Mouse (Mus musculus) heart, embryonic 12.5 days (tissue): ENCODE measurements around the gene Vmn2r111. TPM values are rescaled to one million over a fixed set of nuclear protein-coding genes. Genes with fewer than 3 reads are reported as not detected.
"Not testable (repeated sequence)": the region's sequence is repeated elsewhere in the genome, so short reads cannot be mapped to it uniquely, and the experiment has no call there.

ENCODE experiments used
- ATAC-seq: fragments of 200-750 bp; cut with Nextera tagmentation; 2 replicates; pipeline ENCODE4 v1.8.0; 2017; ENCODE audit warnings: moderate TSS enrichment, moderate library complexity; ENCODE audit not compliant: insufficient number of reproducible peaks, low FRiP score
- H3K27ac ChIP-seq: fragments of 300-500 bp; sonication (generic); 2 replicates; pipeline ENCODE4 v1.5.1; 2016; ENCODE audit warnings: mild to moderate bottlenecking, moderate library complexity; ENCODE audit not compliant: poor library complexity, severe bottlenecking
- H3K27me3 ChIP-seq: fragments of 300-500 bp; sonication (generic); replicated peaks from 2 replicates; pipeline ENCODE4 v1.6.1; 2016; ENCODE audit warnings: mild to moderate bottlenecking, moderate library complexity
- H3K36me3 ChIP-seq: fragments of 300-500 bp; sonication (generic); 2 replicates; pipeline ENCODE4 v1.6.1; 2016; ENCODE audit warnings: mild to moderate bottlenecking, moderate library complexity
- H3K4me1 ChIP-seq: fragments of 300-500 bp; sonication (generic); replicated peaks from 2 replicates; pipeline ENCODE4 v1.6.1; 2016; ENCODE audit warnings: mild to moderate bottlenecking
- H3K4me2 ChIP-seq: fragments of 300-500 bp; sonication (generic); 2 replicates; pipeline ENCODE4 v1.6.1; 2016; ENCODE audit warnings: mild to moderate bottlenecking, moderate library complexity
- H3K4me3 ChIP-seq: fragments of 300-500 bp; sonication (generic); 2 replicates; pipeline ENCODE4 v1.5.1; 2016; ENCODE audit warnings: mild to moderate bottlenecking
- H3K9ac ChIP-seq: fragments of 300-500 bp; sonication (generic); 2 replicates; pipeline ENCODE4 v1.6.1; 2016; ENCODE audit warnings: mild to moderate bottlenecking, moderate library complexity
- H3K9me3 ChIP-seq: fragments of 300-500 bp; sonication (generic); replicated peaks from 2 replicates; pipeline ENCODE4 v1.6.1; 2016; ENCODE audit warnings: mild to moderate bottlenecking, moderate library complexity
- WGBS: fragments of 180-500 bp; shearing (Covaris S2); methylation state at CpG from one replicate; pipeline ENCODE4 v1.1.7; 2016; 5-methylcytosine and 5-hydroxymethylcytosine counted together
- polyA plus RNA-seq: library from polyadenylated mRNA; unstranded; fragments of >200 nt; fragmentation: Nextera tagmentation; extraction: Ambion mirVana; gene quantifications from 2 replicates; pipeline ENCODE4 v1.2.1, GENCODE M21; 2016

Vmn2r111 gene
- polyA plus RNA-seq = not detected in 2 replicates

DNA sequence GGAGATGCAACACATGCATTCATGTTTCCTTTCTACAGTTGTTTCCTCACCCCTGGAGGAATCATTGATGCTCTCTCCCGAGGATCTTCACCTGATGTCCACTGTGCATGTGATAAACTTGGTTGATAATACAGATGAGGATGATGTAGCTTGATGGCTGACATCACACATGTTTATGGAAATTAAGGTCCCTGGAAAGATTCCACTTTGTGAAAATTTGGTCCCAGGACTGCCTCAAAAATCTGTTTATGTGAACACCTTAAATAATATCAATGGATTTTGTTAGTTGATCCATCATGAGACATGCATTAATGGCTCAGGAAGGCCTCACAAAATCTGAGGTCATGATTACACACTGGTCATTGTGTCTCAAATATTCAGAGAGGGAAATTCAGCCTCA is at the start of gene Vmn2r111:
Gene Vmn2r111 (minus strand): TSS at position 101 of the 400 bp plus-strand sequence.
- not testable (repeated sequence) for H3K27me3 ChIP-seq, H3K27ac ChIP-seq, ATAC-seq, H3K4me2 ChIP-seq, H3K9me3 ChIP-seq, H3K4me3 ChIP-seq, H3K9ac ChIP-seq, H3K36me3 ChIP-seq, H3K4me1 ChIP-seq
- 43% methylated on average over 1 of the region's 1 CpGs for WGBS

DNA sequence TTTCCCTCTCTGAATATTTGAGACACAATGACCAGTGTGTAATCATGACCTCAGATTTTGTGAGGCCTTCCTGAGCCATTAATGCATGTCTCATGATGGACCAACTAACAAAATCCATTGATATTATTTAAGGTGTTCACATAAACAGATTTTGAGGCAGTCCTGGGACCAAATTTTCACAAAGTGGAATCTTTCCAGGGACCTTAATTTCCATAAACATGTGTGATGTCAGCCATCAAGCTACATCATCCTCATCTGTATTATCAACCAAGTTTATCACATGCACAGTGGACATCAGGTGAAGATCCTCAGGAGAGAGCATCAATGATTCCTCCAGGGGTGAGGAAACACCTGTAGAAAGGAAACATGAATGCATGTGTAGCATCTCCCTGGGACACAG is 27.4 kb upstream of the Vmn2r111 start, which contains the start of gene Vmn2r112:
Gene Vmn2r112 (plus strand): TSS at position 301 of the 400 bp plus-strand sequence.
- H3K4me3 ChIP-seq, H3K4me2 ChIP-seq, H3K4me1 ChIP-seq, H3K27me3 ChIP-seq, H3K36me3 ChIP-seq, H3K9ac ChIP-seq, ATAC-seq, H3K27ac ChIP-seq, H3K9me3 ChIP-seq: not testable (repeated sequence)

DNA sequence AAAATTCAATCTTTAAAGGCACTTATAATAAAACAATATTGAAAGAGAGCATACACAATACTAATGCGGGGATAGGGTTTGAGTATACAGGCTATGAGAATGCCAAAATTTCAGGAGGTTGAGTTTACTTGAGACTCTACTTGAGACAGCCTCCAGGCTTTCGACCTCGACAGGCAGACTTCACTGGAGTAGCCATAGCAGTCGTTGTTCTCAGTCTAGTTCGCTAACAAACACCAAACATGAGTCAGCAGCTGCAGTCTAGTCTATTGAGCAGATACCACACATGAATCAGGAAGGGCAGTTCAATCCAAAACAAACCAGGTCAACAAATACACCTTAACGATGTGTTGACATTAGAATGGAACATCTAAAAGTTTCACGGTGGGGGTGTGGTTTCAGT is 52.8 kb downstream of the Vmn2r111 start:
- not testable (repeated sequence) for H3K9ac ChIP-seq, H3K36me3 ChIP-seq, H3K27me3 ChIP-seq, H3K27ac ChIP-seq, H3K4me1 ChIP-seq, H3K4me2 ChIP-seq, H3K9me3 ChIP-seq, H3K4me3 ChIP-seq, ATAC-seq
- 69% methylated on average over 7 of the region's 7 CpGs for WGBS

DNA sequence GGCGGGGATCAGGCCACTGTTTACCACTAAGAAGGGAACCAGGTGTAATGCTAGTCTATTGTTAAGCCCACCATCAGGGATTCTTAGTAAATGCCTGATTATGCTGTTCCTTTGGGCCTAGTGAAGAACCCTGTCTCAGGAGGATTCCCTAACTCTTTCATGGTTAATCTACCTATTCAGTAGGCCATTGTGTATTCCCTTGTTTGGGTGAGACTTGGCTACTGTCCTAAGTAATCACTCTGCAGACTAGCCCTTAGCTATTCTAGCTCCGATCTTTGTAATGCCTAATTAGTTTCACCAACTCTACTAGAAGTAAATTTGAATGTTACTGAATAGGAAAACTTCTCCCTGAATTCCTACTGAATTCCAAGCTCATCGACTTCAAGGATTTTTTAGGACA is 53.2 kb downstream of the Vmn2r111 start:
- H3K36me3 ChIP-seq, H3K4me3 ChIP-seq, H3K9ac ChIP-seq, H3K9me3 ChIP-seq, ATAC-seq, H3K4me2 ChIP-seq, H3K27me3 ChIP-seq, H3K4me1 ChIP-seq, H3K27ac ChIP-seq: not testable (repeated sequence)
- WGBS = 70% methylated on average over 3 of the region's 3 CpGs

DNA sequence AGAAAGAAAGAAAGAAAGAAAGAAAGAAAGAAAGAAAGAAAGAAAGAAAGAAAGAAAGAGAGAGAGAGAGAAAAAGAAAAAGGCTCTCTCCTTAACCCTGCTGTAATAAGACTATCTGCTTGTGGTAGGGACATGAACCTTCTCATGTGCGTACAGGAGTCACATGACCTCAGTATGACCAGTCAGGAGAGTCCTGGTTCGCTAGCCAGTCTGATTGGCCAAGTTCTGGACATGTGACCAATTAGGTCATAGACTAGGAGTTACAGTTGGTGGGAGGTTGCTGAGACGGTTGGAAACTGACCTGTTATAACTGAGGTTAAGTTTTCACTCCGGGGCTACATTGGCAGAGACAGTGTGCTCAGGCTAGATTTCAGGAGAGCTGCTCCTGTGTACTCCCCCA is 76.2 kb downstream of the Vmn2r111 start:
- Histone ChIP-seq H3K4me2 (no peak overlapping the region), H3K27ac (no peak overlapping the region), H3K9ac (no peak overlapping the region), H3K9me3 (peaks cover 9% of the 10 kb centered on the region; the same call in 1 of the 2 replicates), H3K36me3 (no peaks in the 10 kb centered on the region), H3K27me3 (no peaks in the 10 kb centered on the region), H3K4me1 (no peaks in the 10 kb centered on the region), H3K4me3 (no peak overlapping the region)
- 62% methylated on average over 4 of the region's 4 CpGs for WGBS
- ATAC-seq = no peak

Other genes starting within 250 kb of the Vmn2r111 start
- 8.3 and 8.7 TPM in 2 replicates for gene Zfp944, start 212.1 kb downstream of the Vmn2r111 start, polyA plus RNA-seq
- gene Zfp758, start 212.0 kb downstream of the Vmn2r111 start, polyA plus RNA-seq = 7.3 and 7.6 TPM in 2 replicates
- gene Zfp946, start 149.3 kb downstream of the Vmn2r111 start, polyA plus RNA-seq = 10.4 and 10.6 TPM in 2 replicates
- gene Vmn2r112, start 27.5 kb upstream of the Vmn2r111 start, polyA plus RNA-seq = not detected in 2 replicates